Mouse (Mus musculus) heart, embryonic 10.5 days (tissue): ENCODE measurements at regions not wholly inside any gene's neighbourhood (a gene's known extent, or its start where the extent isn't known, plus 50 kb on each side); places are given as distances from the start of the nearest gene placed in this dataset.

Source experiments
- DNase-seq: peaks from one replicate; pipeline ENCODE4 v3.0.0-alpha.2; 2017; ENCODE audit warnings: low spot score
- H3K27ac ChIP-seq: fragments of 300-500 bp; sonication (generic); 2 replicates; pipeline ENCODE4 v1.5.1; 2016; ENCODE audit warnings: mild to moderate bottlenecking
- H3K27me3 ChIP-seq: fragments of 300-500 bp; sonication (generic); 2 replicates; pipeline ENCODE4 v1.6.1; 2016; ENCODE audit warnings: mild to moderate bottlenecking; ENCODE audit not compliant: poor library complexity, insufficient read depth, severe bottlenecking
- H3K36me3 ChIP-seq: fragments of 300-500 bp; sonication (generic); 2 replicates; pipeline ENCODE4 v1.6.1; 2016; ENCODE audit warnings: mild to moderate bottlenecking, moderate library complexity
- H3K4me1 ChIP-seq: fragments of 300-500 bp; sonication (generic); 2 replicates; pipeline ENCODE4 v1.6.1; 2016; ENCODE audit warnings: mild to moderate bottlenecking
- H3K4me3 ChIP-seq: fragments of 300-500 bp; sonication (generic); 2 replicates; pipeline ENCODE4 v1.5.1; 2016; ENCODE audit warnings: mild to moderate bottlenecking, moderate library complexity
- H3K9me3 ChIP-seq: fragments of 300-500 bp; sonication (generic); 2 replicates; pipeline ENCODE4 v1.6.1; 2016; ENCODE audit warnings: mild to moderate bottlenecking, moderate library complexity
- WGBS: fragments of 180-500 bp; shearing (Covaris S2); methylation state at CpG from one replicate; pipeline ENCODE4 v1.1.7; 2016; 5-methylcytosine and 5-hydroxymethylcytosine counted together

- 74% methylated on average over 6 of the region's 6 CpGs for WGBS
- Histone ChIP-seq H3K36me3 (no peaks in the 10 kb centered on the region), H3K27ac (no peak overlapping the region), H3K4me1 (0 out of 2 replicates have a peak, but pooled peaks cover 6% of the 10 kb centered on the region), H3K27me3 (no peaks in the 10 kb centered on the region), H3K4me3 (no peak overlapping the region), H3K9me3 (no peaks in the 10 kb centered on the region; the same call in 1 of the 2 replicates)
- DNase-seq = peak; percentile 63
Measured at GRCm38 (mm10) chr16:93469957-93470356, 133.9 kb downstream of the Setd4 start.

GRCm38 (mm10) chr16:93465741-93466140, 138.1 kb downstream of the Setd4 start:
- no peak overlapping the region for H3K27ac ChIP-seq
- H3K27me3 ChIP-seq = peaks cover 9% of the 10 kb centered on the region; the same call in 1 of the 2 replicates
- WGBS = 77% methylated on average over 5 of the region's 5 CpGs
- H3K36me3 ChIP-seq = no peaks in the 10 kb centered on the region
- DNase-seq = peak; percentile 53
- H3K9me3 ChIP-seq = no peaks in the 10 kb centered on the region
- H3K4me3 ChIP-seq = no peak overlapping the region
- peaks cover 17% of the 10 kb centered on the region for H3K4me1 ChIP-seq

GRCm38 (mm10) chr16:93464898-93465297, 139.0 kb downstream of the Setd4 start:
- DNase-seq = peak; percentile 50
- Histone ChIP-seq H3K4me1 (peaks cover 22% of the 10 kb centered on the region), H3K9me3 (no peaks in the 10 kb centered on the region), H3K36me3 (no peaks in the 10 kb centered on the region), H3K27me3 (peaks cover 18% of the 10 kb centered on the region; the same call in 1 of the 2 replicates), H3K4me3 (no peak overlapping the region), H3K27ac (no peak overlapping the region)
- WGBS = 56% methylated on average over 2 of the region's 2 CpGs

GRCm38 (mm10) chr16:93463405-93463804, 140.5 kb downstream of the Setd4 start:
- Histone ChIP-seq H3K4me3 (no peak overlapping the region), H3K27ac (no peak overlapping the region), H3K4me1 (peaks cover 30% of the 10 kb centered on the region), H3K27me3 (peaks cover 20% of the 10 kb centered on the region; the same call in 1 of the 2 replicates), H3K9me3 (no peaks in the 10 kb centered on the region), H3K36me3 (no peaks in the 10 kb centered on the region)
- 82% methylated on average over 13 of the region's 13 CpGs for WGBS
- no peak for DNase-seq

- no peak overlapping the region for H3K27ac ChIP-seq
Measured at GRCm38 (mm10) chr16:93462286-93462610, 141.6 kb downstream of the Setd4 start.

GRCm38 (mm10) chr16:93461406-93462285, 142.2 kb downstream of the Setd4 start:
- Histone ChIP-seq H3K4me1 (peaks cover 30% of the 10 kb centered on the region), H3K27ac (peak overlapping the region; percentile 71), H3K27me3 (peaks cover 25% of the 10 kb centered on the region; the same call in 1 of the 2 replicates), H3K4me3 (no peak overlapping the region), H3K9me3 (no peaks in the 10 kb centered on the region), H3K36me3 (no peaks in the 10 kb centered on the region)
- DNase-seq = peak; percentile 75
- 58% methylated on average over 27 of the region's 27 CpGs for WGBS

More at GRCm38 (mm10) chr16:93462286-93462610, 141.6 kb downstream of the Setd4 start:
- peak; percentile 76 for DNase-seq
- peaks cover 30% of the 10 kb centered on the region for H3K4me1 ChIP-seq
- peaks cover 25% of the 10 kb centered on the region; the same call in 1 of the 2 replicates for H3K27me3 ChIP-seq
- H3K4me3 ChIP-seq = no peak overlapping the region
- 35% methylated on average over 8 of the region's 8 CpGs for WGBS
- H3K36me3 ChIP-seq = no peaks in the 10 kb centered on the region
- H3K9me3 ChIP-seq = no peaks in the 10 kb centered on the region

- Histone ChIP-seq H3K36me3 (no peaks in the 10 kb centered on the region), H3K9me3 (no peaks in the 10 kb centered on the region), H3K4me3 (no peak overlapping the region), H3K27ac (0 out of 2 replicates have a peak overlapping the region, but pooled peaks have one; percentile 26), H3K27me3 (peaks cover 25% of the 10 kb centered on the region; the same call in 1 of the 2 replicates), H3K4me1 (peaks cover 25% of the 10 kb centered on the region)
- DNase-seq = peak; percentile 54
- 41% methylated on average over 12 of the region's 12 CpGs for WGBS
Measured at GRCm38 (mm10) chr16:93459497-93460240, 144.2 kb downstream of the Setd4 start.

- H3K4me1 ChIP-seq = peaks cover 25% of the 10 kb centered on the region
- DNase-seq = peak; percentile 72
Measured at GRCm38 (mm10) chr16:93458598-93459496, 145.0 kb downstream of the Setd4 start.

GRCm38 (mm10) chr16:93458011-93458585, 145.8 kb downstream of the Setd4 start:
- Histone ChIP-seq H3K27me3 (peaks cover 33% of the 10 kb centered on the region), H3K36me3 (no peaks in the 10 kb centered on the region), H3K4me3 (no peak overlapping the region), H3K4me1 (peaks cover 25% of the 10 kb centered on the region), H3K27ac (no peak overlapping the region), H3K9me3 (no peaks in the 10 kb centered on the region)
- peak; percentile 74 for DNase-seq
- 82% methylated on average over 19 of the region's 20 CpGs for WGBS

More at GRCm38 (mm10) chr16:93458598-93459496, 145.0 kb downstream of the Setd4 start:
- Histone ChIP-seq H3K4me3 (no peak overlapping the region), H3K9me3 (no peaks in the 10 kb centered on the region), H3K36me3 (no peaks in the 10 kb centered on the region), H3K27ac (peak overlapping the region; percentile 26; the same call in 1 of the 2 replicates), H3K27me3 (peaks cover 25% of the 10 kb centered on the region; the same call in 1 of the 2 replicates)
- 34% methylated on average over 25 of the region's 25 CpGs for WGBS

- Histone ChIP-seq H3K4me3 (no peak overlapping the region), H3K9me3 (no peaks in the 10 kb centered on the region), H3K27me3 (peaks cover 43% of the 10 kb centered on the region), H3K36me3 (no peaks in the 10 kb centered on the region), H3K4me1 (peaks cover 21% of the 10 kb centered on the region), H3K27ac (no peak overlapping the region)
- 80% methylated on average over 17 of the region's 17 CpGs for WGBS
- peak; percentile 48 for DNase-seq
Measured at GRCm38 (mm10) chr16:93456706-93457425, 147.0 kb downstream of the Setd4 start.

GRCm38 (mm10) chr16:93454080-93454997, 149.5 kb downstream of the Setd4 start:
- peak; percentile 91 for DNase-seq
- Histone ChIP-seq H3K27ac (no peak overlapping the region), H3K4me3 (no peak overlapping the region), H3K4me1 (peaks cover 23% of the 10 kb centered on the region), H3K36me3 (no peaks in the 10 kb centered on the region), H3K27me3 (peaks cover 34% of the 10 kb centered on the region), H3K9me3 (no peaks in the 10 kb centered on the region)
- 27% methylated on average over 8 of the region's 8 CpGs for WGBS
